Comparison of ENCODE assay signal across 14 mouse cellular contexts in the genomic region with DNA sequence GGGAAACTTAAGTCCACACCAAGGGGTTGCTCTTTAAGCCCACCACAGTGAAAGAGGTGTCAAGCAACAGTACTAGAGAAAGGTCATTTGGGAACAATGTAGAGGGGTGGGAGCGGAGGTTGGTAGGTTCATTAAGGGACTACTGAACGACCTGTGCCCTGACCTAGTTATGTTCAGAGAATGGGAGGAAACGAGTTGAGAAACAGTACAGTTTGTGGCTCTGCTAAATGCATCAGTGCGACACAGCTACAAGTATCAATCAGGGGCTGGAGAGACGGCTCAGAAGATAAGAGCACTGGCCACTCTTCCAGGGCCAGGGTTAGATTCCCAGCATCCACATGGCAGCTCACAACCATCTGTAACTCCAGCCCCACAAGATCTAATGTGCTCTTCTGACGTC.
"Had no signal": no experiment of that assay in that cellular context is flagged by ENCODE, and none has a peak within 500 bp of the region (broad histone marks: within the 10 kb centered on the region; RNA-seq: fewer than 3 reads in every experiment).

No protein-coding gene starts in this region.

- H3K36me3 ChIP-seq: limb, embryonic 15.5 days; midbrain, embryonic 12.5 days; midbrain, embryonic 15.5 days; neural tube, embryonic 12.5 days had no signal

- H3K27me3 ChIP-seq: limb, embryonic 15.5 days; midbrain, embryonic 12.5 days; midbrain, embryonic 15.5 days; neural tube, embryonic 12.5 days had no signal

- H3K9me3 ChIP-seq: limb, embryonic 15.5 days; midbrain, embryonic 12.5 days; midbrain, embryonic 15.5 days; neural tube, embryonic 12.5 days had no signal

- H3K9ac ChIP-seq: limb, embryonic 15.5 days; liver, embryonic 14.5 days; liver, postnatal 0 days; lung, embryonic 14.5 days; midbrain, embryonic 12.5 days; midbrain, embryonic 15.5 days; neural tube, embryonic 12.5 days had no signal

- H3K4me3 ChIP-seq: layer of hippocampus, adult 2 months; limb, embryonic 15.5 days; midbrain, embryonic 12.5 days; midbrain, embryonic 15.5 days; neural tube, embryonic 12.5 days had no signal

- H3K4me2 ChIP-seq: limb, embryonic 15.5 days; liver, embryonic 11.5 days; lung, embryonic 14.5 days; midbrain, embryonic 12.5 days; midbrain, embryonic 15.5 days; neural tube, embryonic 12.5 days had no signal

- H3K27ac ChIP-seq: kidney, postnatal 0 days; layer of hippocampus, adult 2 months; liver, embryonic 14.5 days; macrophage; midbrain, embryonic 12.5 days; midbrain, embryonic 15.5 days; neural tube, embryonic 12.5 days had no signal

- ATAC-seq: liver, postnatal 0 days; midbrain, embryonic 15.5 days had no signal

- DNase-seq: layer of hippocampus, adult 9-11 months; liver, postnatal 0 days; lung, embryonic 14.5 days; retina, postnatal 1 day; thymus, adult 18-20 months had no signal
